Mouse (Mus musculus): ENCODE data around the gene Akr1cl.

The Akr1cl gene

DNA sequence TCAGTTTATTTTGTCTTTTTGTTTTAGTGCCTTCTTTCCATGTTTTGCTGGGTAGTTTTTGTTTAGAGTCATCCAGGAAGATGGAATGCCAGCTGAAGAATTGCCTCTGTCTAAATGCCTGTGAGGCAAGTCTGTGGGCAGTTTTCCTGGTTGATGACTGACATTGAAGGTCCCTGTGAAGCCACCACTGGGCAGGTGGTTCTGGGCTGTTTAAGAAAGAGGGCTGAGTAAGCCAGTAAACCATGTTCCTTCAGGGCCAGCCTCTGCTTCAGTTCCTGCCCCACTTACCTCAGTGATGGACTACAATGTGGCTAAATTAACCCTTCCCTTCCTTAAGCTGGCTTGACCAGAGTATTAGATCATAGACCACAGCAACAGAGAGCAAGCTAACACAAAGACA is 44.4 kb downstream of the Akr1cl start:
- no peak for DNase-seq (ENCODE audit: low spot score)

DNA sequence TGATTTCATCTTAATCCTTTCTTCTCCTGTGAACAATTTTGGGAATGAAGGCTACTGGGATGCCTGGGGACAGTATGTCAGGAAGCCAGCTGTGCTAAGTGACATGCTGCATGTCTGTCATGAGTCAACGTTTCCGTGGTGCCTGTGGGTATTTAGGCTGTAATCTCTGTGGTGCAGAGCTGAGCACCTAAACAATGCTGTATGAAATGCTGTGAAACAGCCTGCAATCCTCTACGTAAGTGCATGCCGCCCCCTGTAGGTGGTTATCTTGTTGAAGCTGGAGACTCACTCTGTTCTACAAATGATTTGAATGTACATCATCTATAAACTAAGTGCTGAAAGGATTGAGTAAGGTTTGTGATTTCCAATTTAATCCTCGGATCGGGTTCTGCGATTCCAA is 46.4 kb downstream of the Akr1cl start:
- DNase-seq (ENCODE audit: low spot score) = no peak

DNA sequence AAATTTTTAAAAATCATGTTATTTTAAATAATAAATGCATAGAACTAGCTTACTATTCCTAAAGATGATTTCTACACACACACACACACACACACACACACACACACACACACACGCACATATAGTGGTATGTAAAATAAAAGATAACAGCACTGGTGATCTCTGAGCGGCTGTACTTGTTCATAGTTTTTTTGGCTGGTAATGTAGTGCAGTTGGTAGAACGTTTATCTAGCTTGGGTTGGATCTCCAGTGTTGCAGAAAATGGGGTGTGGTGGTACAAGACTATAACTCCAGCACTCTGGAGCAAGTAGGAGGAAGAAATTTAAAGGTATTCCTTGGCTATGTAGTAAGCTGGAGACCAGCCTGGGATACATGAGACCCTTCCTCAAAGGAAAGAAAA is 49.3 kb downstream of the Akr1cl start:
- DNase-seq (ENCODE audit: low spot score) = no peak

DNA sequence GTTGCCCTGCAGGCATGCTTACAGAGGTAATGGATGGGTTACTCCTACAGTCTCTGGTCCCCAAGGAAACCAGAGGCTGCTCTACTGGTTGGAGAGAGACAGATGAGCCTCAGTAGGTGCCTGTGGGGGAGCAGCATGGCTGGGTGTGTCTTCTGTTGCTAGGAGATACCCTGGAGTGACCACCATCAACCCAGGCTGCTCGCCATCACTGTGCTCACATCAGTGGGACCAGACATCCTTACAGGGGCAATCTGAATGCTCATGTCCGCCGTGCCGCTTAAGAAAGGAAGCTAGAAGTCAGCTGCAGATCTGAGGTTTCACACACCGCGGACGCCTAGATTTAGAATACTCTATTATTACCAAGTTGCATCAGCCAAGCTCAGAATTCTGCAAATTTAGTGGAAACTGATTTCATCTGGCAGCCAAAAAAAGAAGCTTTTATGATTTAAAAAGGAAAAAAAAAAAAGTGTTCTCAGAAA is 54.2 kb downstream of the Akr1cl start:
- no peak for DNase-seq (ENCODE audit: low spot score)

DNA sequence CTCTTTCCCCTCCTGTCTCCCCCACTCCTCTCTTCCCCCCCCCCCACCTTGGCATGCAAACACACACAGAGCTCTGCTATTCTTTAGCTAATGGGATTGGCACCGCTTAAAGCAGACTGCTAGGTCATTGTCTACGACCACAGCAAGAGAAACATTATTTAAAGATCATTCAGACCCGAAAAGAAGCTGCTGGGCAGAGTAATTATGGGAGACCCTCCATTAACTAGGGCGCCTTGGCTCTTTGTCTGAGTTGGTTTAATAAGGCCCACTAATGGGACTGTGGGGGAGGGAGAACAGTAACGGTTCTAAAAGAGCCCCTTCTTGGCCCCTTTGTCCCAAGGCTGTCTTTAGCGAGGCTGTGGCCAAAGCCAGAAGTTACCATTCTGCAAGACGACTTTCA is 57.2 kb downstream of the Akr1cl start:
- no peak for DNase-seq (ENCODE audit: low spot score)

DNA sequence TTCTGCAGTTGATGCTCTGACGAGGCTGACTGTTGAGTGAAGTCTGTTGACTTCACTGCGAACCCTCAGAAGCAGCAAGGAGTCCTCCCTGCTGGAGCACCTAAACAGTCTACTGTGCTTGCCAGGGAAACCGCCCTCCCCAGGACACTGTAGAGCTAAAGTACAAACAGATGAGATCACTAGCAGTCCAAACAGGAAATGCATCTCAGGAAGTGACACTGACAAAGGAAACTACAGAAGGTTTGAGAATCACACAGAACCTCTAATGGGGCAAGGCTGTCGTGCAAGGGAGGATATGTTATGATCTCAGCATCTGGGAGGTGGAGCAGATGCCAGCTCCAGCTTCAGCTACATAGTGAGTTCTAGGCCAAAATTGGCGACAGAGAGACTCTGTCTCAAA is 61.9 kb downstream of the Akr1cl start:
- DNase-seq (ENCODE audit: low spot score) = no peak

Data from urinary bladder, postnatal 10 days (tissue).